Mouse (Mus musculus) CD4-positive, CD25-positive, alpha-beta regulatory T cell, adult 2 months (primary cell): Measurements from ENCODE around the gene Gtpbp8.

ENCODE experiments used
- DNase-seq: peaks from one replicate; pipeline ENCODE4 v3.0.0-alpha.2; 2012; ENCODE audit warnings: low read depth, low spot score

The Gtpbp8 gene

GRCm38 (mm10) chr16:44725286-44726223 is 20.6 kb downstream of the Gtpbp8 start:
- DNase-seq, result peak; percentile 89

GRCm38 (mm10) chr16:44724847-44725246 is 21.3 kb downstream of the Gtpbp8 start:
- no peak for DNase-seq

- DNase-seq, result peak; percentile 88
Observed at GRCm38 (mm10) chr16:44724083-44724787, 21.9 kb downstream of the Gtpbp8 start, which contains the start of gene Nepro. Nepro (plus strand) TSS chr16:44724301.

- no peak for DNase-seq
Observed at GRCm38 (mm10) chr16:44722666-44723065, 23.5 kb downstream of the Gtpbp8 start.

DNA sequence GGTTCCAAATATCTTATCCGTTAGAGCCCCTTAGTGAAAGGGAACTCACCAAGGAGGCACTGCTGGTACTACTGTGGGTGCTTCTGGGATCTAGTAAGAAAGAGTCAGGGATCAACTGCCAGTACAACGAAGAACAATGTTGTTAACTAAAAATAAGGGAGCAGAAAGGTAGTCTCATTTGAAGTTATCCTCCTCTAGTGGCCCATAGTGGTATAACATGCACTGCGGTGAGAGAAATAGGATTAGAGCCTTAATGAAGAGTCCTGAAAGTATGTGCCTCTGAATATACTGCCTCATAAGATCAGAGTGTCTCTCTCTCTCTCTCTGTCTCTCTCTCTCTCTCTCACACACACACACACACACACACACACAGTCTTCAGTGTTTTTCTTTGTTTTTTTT is 25.6 kb downstream of the Gtpbp8 start:
- DNase-seq, result peak; percentile 51

GRCm38 (mm10) chr16:44719349-44719748 is 26.8 kb downstream of the Gtpbp8 start:
- DNase-seq, result no peak

DNA sequence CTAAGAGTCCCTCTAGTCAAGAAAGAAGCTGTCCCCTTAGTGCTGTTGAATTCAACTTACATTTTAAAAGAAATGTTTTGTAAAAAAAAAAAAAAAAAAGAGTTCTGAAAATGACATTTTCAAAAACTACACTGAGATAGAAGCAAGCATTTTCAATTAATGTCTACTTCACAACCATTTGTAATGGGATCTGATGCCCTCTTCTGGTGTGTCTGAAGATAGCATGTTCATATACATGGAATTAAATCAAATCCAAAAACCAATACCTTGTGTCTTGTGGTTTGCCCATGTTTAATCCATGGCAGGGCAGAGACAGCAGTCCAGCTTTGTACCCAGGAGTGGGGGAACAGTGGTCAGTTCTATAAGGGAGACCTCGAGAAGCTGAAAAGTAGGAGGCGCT is 28.3 kb downstream of the Gtpbp8 start:
- no peak for DNase-seq

DNA sequence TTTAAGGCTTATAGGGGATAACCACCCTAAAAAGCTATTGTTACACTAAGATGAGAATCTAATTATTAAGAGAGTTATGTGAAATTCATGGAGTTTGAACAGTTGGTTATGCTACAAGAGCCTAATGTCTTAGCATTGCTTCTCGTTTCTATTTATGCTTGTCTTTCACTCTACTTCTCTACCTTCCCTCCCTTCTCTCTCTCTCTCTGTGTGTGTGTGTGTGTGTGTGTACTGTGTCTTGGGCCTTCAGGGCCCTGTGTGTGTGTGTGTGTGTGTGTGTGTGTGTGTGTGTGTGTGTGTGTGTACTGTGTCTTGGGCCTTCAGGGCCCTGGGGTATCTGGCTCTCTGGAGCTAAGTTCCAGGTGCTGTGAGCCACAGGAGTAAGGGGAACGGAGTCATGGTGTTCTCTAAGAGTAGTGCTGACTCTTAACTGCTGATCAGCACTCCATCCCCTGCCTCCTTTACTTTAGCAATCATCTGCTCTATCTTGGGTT is 29.0 kb downstream of the Gtpbp8 start:
- no peak for DNase-seq

DNA sequence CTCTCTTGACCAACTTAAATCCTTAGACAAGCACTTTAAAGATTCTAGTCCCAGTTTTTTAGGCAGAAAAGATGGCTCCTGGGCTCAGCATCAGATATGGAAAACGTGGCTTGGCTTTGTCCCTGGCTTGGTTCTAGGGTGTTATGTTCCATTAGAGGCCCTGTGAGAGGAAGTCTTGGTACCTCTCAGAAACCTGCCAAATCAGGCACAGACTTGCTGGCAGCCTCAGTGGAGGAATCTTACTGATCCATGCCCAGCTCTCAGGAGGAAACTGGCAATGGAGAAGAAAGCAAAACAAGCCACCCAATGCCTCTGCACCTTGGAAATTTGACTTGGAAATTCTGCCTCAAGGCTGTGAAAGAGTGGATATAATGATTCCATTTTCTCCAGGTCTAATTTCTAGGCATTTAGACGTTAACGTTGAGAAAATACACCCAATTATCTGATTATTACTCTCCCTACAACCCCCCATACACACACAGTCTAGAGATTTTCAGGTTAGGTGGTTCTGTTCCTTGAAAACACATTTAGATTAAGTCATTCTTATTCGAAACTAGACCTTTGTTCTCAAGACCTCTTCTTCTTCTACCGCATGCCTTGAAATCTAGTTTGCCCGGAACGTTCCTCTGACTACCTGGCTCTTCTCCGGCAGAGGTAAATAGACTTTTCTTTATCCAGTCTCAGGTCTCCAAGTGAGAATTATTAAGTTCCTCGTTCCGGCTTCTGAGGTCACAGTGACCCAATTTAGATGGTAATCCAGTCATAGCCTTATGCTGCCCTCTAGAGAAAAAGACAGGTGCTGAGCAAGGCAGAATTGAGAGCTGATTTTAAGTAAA is 29.6 kb downstream of the Gtpbp8 start:
- DNase-seq, result peak; percentile 64

- DNase-seq, result no peak
Observed at GRCm38 (mm10) chr16:44703458-44703857, 42.7 kb downstream of the Gtpbp8 start.

GRCm38 (mm10) chr16:44702272-44702671 is 43.9 kb downstream of the Gtpbp8 start:
- no peak for DNase-seq

DNA sequence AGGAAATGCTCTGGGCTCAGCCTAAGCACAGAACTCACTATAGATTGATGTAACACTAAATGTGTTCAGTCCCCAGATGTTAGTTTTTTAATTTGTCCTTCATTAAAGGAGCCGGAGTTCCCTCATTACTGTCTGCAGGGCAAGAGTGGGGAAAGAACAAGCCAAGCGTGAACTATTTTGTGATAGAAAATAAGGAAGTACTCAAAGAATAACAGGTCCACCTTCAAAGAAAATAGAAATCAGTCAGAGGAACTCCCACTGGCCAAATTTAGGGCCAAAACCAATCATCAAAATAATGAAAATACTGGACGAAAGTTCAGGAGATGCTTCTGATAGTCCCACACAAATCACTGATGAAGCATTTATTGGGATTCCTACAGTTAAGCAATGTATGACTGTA is 45.0 kb downstream of the Gtpbp8 start:
- DNase-seq, result no peak

GRCm38 (mm10) chr16:44697473-44698205 is 48.5 kb downstream of the Gtpbp8 start:
- no peak for DNase-seq

DNA sequence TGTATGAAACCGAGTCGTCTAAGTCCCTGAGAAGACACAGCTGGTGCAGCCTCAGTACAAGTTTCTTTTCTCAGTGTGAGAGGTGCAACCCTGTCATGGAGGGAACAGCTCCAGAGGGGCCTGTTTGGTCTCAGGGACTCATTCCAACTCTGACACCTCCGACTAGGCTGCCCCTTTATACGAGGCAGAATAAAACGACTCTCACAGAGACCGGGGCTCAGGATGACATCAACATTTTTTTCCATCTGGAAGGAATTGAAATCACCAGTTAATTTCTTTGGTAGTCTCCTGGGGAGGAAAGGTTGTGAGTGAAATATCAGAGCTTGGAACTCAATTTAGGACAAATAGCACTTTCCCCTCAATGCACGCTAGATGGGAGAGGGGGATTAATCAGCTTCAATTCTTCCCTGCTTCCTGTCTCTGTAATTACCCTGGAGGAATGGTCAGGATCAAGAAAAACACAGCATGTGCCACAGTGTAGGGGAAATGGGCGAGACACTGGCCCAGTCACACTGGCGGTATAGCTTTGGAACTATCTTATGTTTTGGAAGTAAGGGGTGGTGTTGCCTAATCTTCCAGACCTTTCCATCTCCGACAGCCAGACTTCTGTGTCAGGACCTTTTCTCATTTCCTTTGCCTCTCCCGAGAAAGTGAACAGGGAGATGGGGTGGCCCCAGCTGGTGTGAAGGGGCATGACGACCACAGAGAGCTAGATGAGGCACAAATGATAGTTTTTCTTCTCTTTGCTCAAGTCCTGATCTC is 50.1 kb downstream of the Gtpbp8 start:
- no peak for DNase-seq

GRCm38 (mm10) chr16:44695214-44695858 is 50.8 kb downstream of the Gtpbp8 start:
- DNase-seq, result no peak

- peak; percentile 25 for DNase-seq
Observed at GRCm38 (mm10) chr16:44693695-44694094, 52.5 kb downstream of the Gtpbp8 start.

GRCm38 (mm10) chr16:44692541-44692940 is 53.6 kb downstream of the Gtpbp8 start:
- no peak for DNase-seq

GRCm38 (mm10) chr16:44691561-44692141 is 54.5 kb downstream of the Gtpbp8 start:
- peak; percentile 84 for DNase-seq

DNA sequence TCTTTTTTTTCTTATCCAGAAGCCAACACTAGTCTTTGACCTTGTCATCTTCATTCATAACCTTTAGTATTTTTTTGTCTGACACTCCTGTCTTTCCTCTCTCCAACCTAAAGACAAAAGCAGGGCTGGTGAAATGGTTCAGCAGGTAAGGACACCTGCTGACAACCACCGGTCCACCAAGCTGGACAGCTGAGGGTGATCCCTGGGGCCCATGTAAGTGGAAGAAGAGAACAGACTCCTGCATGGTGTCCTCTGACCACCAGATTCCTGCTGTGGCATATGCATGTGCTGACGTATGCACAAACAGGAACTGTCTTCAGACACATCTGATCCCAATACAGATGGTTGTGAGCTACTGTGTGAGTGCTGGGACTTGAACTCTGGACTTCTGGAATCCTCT is 55.1 kb downstream of the Gtpbp8 start:
- DNase-seq, result no peak
